Mouse (Mus musculus): ENCODE measurements at regions not wholly inside any gene's neighbourhood (a gene's known extent, or its start where the extent isn't known, plus 50 kb on each side); places are given as distances from the start of the nearest gene placed in this dataset.

GRCm38 (mm10) chr13:85359143-85359542 lies 70.2 kb upstream of the Rasa1 start:
- no peak for TF ChIP-seq REST (IDR thresholded peaks at IDR 0.05; ENCODE audit: insufficient read depth, insufficient read length)
- peak; percentile 56 for TF ChIP-seq USF1 (IDR thresholded peaks at IDR 0.05; ENCODE audit: low read depth)
- TF ChIP-seq MYOD1 (IDR thresholded peaks at IDR 0.05; ENCODE audit: control insufficient read depth in 1 of 3, insufficient read length in 2 of 3, low read depth in 2 of 3) = no peak
- no peak for TF ChIP-seq MYOG (IDR thresholded peaks at IDR 0.05; ENCODE audit: control insufficient read depth in 1 of 3, insufficient read depth in 1 of 3, insufficient read length in 2 of 3, low read depth in 2 of 3)
- no peak for TF ChIP-seq SRF (IDR thresholded peaks at IDR 0.05; ENCODE audit: control insufficient read depth, insufficient read length, low read depth)
- TF ChIP-seq TCF12 (IDR thresholded peaks at IDR 0.05; ENCODE audit: insufficient read depth, poor library complexity, severe bottlenecking) = no peak
- TF ChIP-seq TCF3 (IDR thresholded peaks at IDR 0.05; ENCODE audit: insufficient read length, low read depth) = no peak
- no peak overlapping the region for H3ac ChIP-seq (ENCODE audit: control insufficient read depth, insufficient read length)
- no peaks in the 10 kb centered on the region for H3K79me2 ChIP-seq (ENCODE audit: control insufficient read depth, insufficient read depth)
- H3K36me3 ChIP-seq (ENCODE audit: control insufficient read depth, insufficient read depth) = no peaks in the 10 kb centered on the region
- peak overlapping the region; percentile 54 for H3K4me2 ChIP-seq (ENCODE audit: low read depth)
- no peaks in the 10 kb centered on the region for H3K27me3 ChIP-seq (ENCODE audit: control insufficient read depth, insufficient read depth, insufficient read length)
- no peak overlapping the region for H3K4me3 ChIP-seq

- Histone ChIP-seq H3K4me2 (ENCODE audit: low read depth) (no peak overlapping the region), H3K36me3 (ENCODE audit: control insufficient read depth, insufficient read depth) (no peaks in the 10 kb centered on the region), H3ac (ENCODE audit: control insufficient read depth, insufficient read length) (no peak overlapping the region), H3K4me3 (no peak overlapping the region), H3K79me2 (ENCODE audit: control insufficient read depth, insufficient read depth) (no peaks in the 10 kb centered on the region), H3K27me3 (ENCODE audit: control insufficient read depth, insufficient read depth, insufficient read length) (no peaks in the 10 kb centered on the region)
- no peak for TF ChIP-seq CEBPB (IDR thresholded peaks at IDR 0.05; ENCODE audit: insufficient read depth, poor library complexity, severe bottlenecking)
- TF ChIP-seq E2F4 (IDR thresholded peaks at IDR 0.05; ENCODE audit: insufficient read depth) = no peak
- no peak for TF ChIP-seq POLR2A (IDR thresholded peaks at IDR 0.05; ENCODE audit: insufficient read length, low read depth)
- TF ChIP-seq TCF3 (IDR thresholded peaks at IDR 0.05; ENCODE audit: insufficient read length, low read depth) = no peak
- TF ChIP-seq SRF (IDR thresholded peaks at IDR 0.05; ENCODE audit: control insufficient read depth, insufficient read length, low read depth) = no peak
Measured at GRCm38 (mm10) chr13:85352061-85352460, 63.1 kb upstream of the Rasa1 start.
